Mouse (Mus musculus): ENCODE results near the gene Plod3. TPM values are rescaled to one million over a fixed set of nuclear protein-coding genes. Genes with fewer than 3 reads are reported as not detected.
A peak's percentile ranks its signal among the peaks of the same experiment; 100 is the strongest.

The Plod3 gene
- polyA plus RNA-seq, 1 experiment from 2014 or later = 21.7 TPM

- H3K27me3 ChIP-seq (replicated peaks; ENCODE audit: control insufficient read depth, insufficient read depth, low read length) = no peaks in the 10 kb centered on the region
- H3K4me1 ChIP-seq (ENCODE audit: control insufficient read depth, insufficient read depth, low read length) = peaks cover 4% of the 10 kb centered on the region; the same call in 1 of the 2 replicates
- H3K9ac ChIP-seq (ENCODE audit: low read length) = no peak overlapping the region
- no peak overlapping the region for H3K4me2 ChIP-seq (ENCODE audit: low read length)
- no peak overlapping the region for H3K4me3 ChIP-seq (ENCODE audit: low read depth, low read length)
- ATAC-seq = no peak
- 81% methylated on average over 10 of the region's 10 CpGs for WGBS
- H3K27ac ChIP-seq (ENCODE audit: low read depth, low read length) = no peak overlapping the region
- H3K36me3 ChIP-seq (ENCODE audit: control insufficient read depth, insufficient read depth, low read length) = peaks cover 42% of the 10 kb centered on the region
- DNase-seq (ENCODE audit: low spot score) = no peak
- no peaks in the 10 kb centered on the region for H3K9me3 ChIP-seq (replicated peaks; ENCODE audit: control insufficient read depth, low read length)
Measured at GRCm38 (mm10) chr5:136967592-136967991, 19.2 kb upstream of the Plod3 start.

GRCm38 (mm10) chr5:136970703-136971102 is 16.1 kb upstream of the Plod3 start:
- WGBS = 72% methylated on average over 1 of the region's 1 CpGs
- no peak overlapping the region for H3K9ac ChIP-seq (ENCODE audit: low read length)
- peak; percentile 44 for DNase-seq (ENCODE audit: low spot score)
- H3K36me3 ChIP-seq (ENCODE audit: control insufficient read depth, insufficient read depth, low read length) = peaks cover 15% of the 10 kb centered on the region
- H3K4me1 ChIP-seq (ENCODE audit: control insufficient read depth, insufficient read depth, low read length) = no peaks in the 10 kb centered on the region
- no peak overlapping the region for H3K4me3 ChIP-seq (ENCODE audit: low read depth, low read length)
- no peak overlapping the region for H3K27ac ChIP-seq (ENCODE audit: low read depth, low read length)
- ATAC-seq = no peak
- no peaks in the 10 kb centered on the region for H3K9me3 ChIP-seq (replicated peaks; ENCODE audit: control insufficient read depth, low read length)
- no peak overlapping the region for H3K4me2 ChIP-seq (ENCODE audit: low read length)
- no peaks in the 10 kb centered on the region for H3K27me3 ChIP-seq (replicated peaks; ENCODE audit: control insufficient read depth, insufficient read depth, low read length)

GRCm38 (mm10) chr5:136973670-136974069 is 13.1 kb upstream of the Plod3 start:
- H3K27me3 ChIP-seq (replicated peaks; ENCODE audit: control insufficient read depth, insufficient read depth, low read length) = no peaks in the 10 kb centered on the region
- 79% methylated on average over 8 of the region's 8 CpGs for WGBS
- H3K9me3 ChIP-seq (replicated peaks; ENCODE audit: control insufficient read depth, low read length) = no peaks in the 10 kb centered on the region
- no peak overlapping the region for H3K4me3 ChIP-seq (ENCODE audit: low read depth, low read length)
- H3K4me1 ChIP-seq (ENCODE audit: control insufficient read depth, insufficient read depth, low read length) = no peaks in the 10 kb centered on the region
- no peak for ATAC-seq
- no peaks in the 10 kb centered on the region for H3K36me3 ChIP-seq (ENCODE audit: control insufficient read depth, insufficient read depth, low read length)
- H3K9ac ChIP-seq (ENCODE audit: low read length) = no peak overlapping the region
- no peak for DNase-seq (ENCODE audit: low spot score)
- H3K27ac ChIP-seq (ENCODE audit: low read depth, low read length) = no peak overlapping the region
- H3K4me2 ChIP-seq (ENCODE audit: low read length) = no peak overlapping the region

- H3K4me2 ChIP-seq (ENCODE audit: low read length) = no peak overlapping the region
- DNase-seq (ENCODE audit: low spot score) (no peak), ATAC-seq (no peak)
- no peak overlapping the region for H3K4me3 ChIP-seq (ENCODE audit: low read depth, low read length)
- H3K9me3 ChIP-seq (replicated peaks; ENCODE audit: control insufficient read depth, low read length) = no peaks in the 10 kb centered on the region
- H3K36me3 ChIP-seq (ENCODE audit: control insufficient read depth, insufficient read depth, low read length) = peaks cover 15% of the 10 kb centered on the region
- no peaks in the 10 kb centered on the region for H3K27me3 ChIP-seq (replicated peaks; ENCODE audit: control insufficient read depth, insufficient read depth, low read length)
- H3K27ac ChIP-seq (ENCODE audit: low read depth, low read length) = no peak overlapping the region
- no peaks in the 10 kb centered on the region for H3K4me1 ChIP-seq (ENCODE audit: control insufficient read depth, insufficient read depth, low read length)
- 73% methylated on average over 4 of the region's 4 CpGs for WGBS
- no peak overlapping the region for H3K9ac ChIP-seq (ENCODE audit: low read length)
Measured at GRCm38 (mm10) chr5:136977769-136978168, 9.1 kb upstream of the Plod3 start.

- peaks cover 24% of the 10 kb centered on the region for H3K36me3 ChIP-seq (ENCODE audit: control insufficient read depth, insufficient read depth, low read length)
- no peak overlapping the region for H3K9ac ChIP-seq (ENCODE audit: low read length)
- H3K9me3 ChIP-seq (replicated peaks; ENCODE audit: control insufficient read depth, low read length) = no peaks in the 10 kb centered on the region
- H3K4me2 ChIP-seq (ENCODE audit: low read length) = no peak overlapping the region
- ATAC-seq (no peak), DNase-seq (ENCODE audit: low spot score) (no peak)
- H3K27me3 ChIP-seq (replicated peaks; ENCODE audit: control insufficient read depth, insufficient read depth, low read length) = no peaks in the 10 kb centered on the region
- WGBS = 82% methylated on average over 2 of the region's 2 CpGs
- H3K4me1 ChIP-seq (ENCODE audit: control insufficient read depth, insufficient read depth, low read length) = no peaks in the 10 kb centered on the region
- no peak overlapping the region for H3K27ac ChIP-seq (ENCODE audit: low read depth, low read length)
- no peak overlapping the region for H3K4me3 ChIP-seq (ENCODE audit: low read depth, low read length)
Measured at GRCm38 (mm10) chr5:136979762-136980161, 7.1 kb upstream of the Plod3 start.

- no peak overlapping the region for H3K4me2 ChIP-seq (ENCODE audit: low read length)
- no peak overlapping the region for H3K27ac ChIP-seq (ENCODE audit: low read depth, low read length)
- no peak overlapping the region for H3K9ac ChIP-seq (ENCODE audit: low read length)
- peaks cover under 1% of the 10 kb centered on the region; the same call in 1 of the 2 replicates for H3K4me1 ChIP-seq (ENCODE audit: control insufficient read depth, insufficient read depth, low read length)
- no peak overlapping the region for H3K4me3 ChIP-seq (ENCODE audit: low read depth, low read length)
- no peak for DNase-seq (ENCODE audit: low spot score)
- no peaks in the 10 kb centered on the region for H3K9me3 ChIP-seq (replicated peaks; ENCODE audit: control insufficient read depth, low read length)
- WGBS = 88% methylated on average over 8 of the region's 8 CpGs
- peaks cover 24% of the 10 kb centered on the region for H3K36me3 ChIP-seq (ENCODE audit: control insufficient read depth, insufficient read depth, low read length)
- no peak for ATAC-seq
- H3K27me3 ChIP-seq (replicated peaks; ENCODE audit: control insufficient read depth, insufficient read depth, low read length) = no peaks in the 10 kb centered on the region
Measured at GRCm38 (mm10) chr5:136980974-136981373, 5.8 kb upstream of the Plod3 start.

GRCm38 (mm10) chr5:136982338-136982930 is 4.4 kb upstream of the Plod3 start:
- DNase-seq (ENCODE audit: low spot score) (peak; percentile 46), ATAC-seq (no peak)
- H3K9me3 ChIP-seq (replicated peaks; ENCODE audit: control insufficient read depth, low read length) = no peaks in the 10 kb centered on the region
- H3K36me3 ChIP-seq (ENCODE audit: control insufficient read depth, insufficient read depth, low read length) = peaks cover 24% of the 10 kb centered on the region
- H3K4me1 ChIP-seq (ENCODE audit: control insufficient read depth, insufficient read depth, low read length) = peaks cover 4% of the 10 kb centered on the region
- no peaks in the 10 kb centered on the region for H3K27me3 ChIP-seq (replicated peaks; ENCODE audit: control insufficient read depth, insufficient read depth, low read length)
- H3K4me3 ChIP-seq (ENCODE audit: low read depth, low read length) = no peak overlapping the region
- WGBS = 42% methylated on average over 15 of the region's 16 CpGs
- H3K4me2 ChIP-seq (ENCODE audit: low read length) = no peak overlapping the region
- no peak overlapping the region for H3K27ac ChIP-seq (ENCODE audit: low read depth, low read length)
- no peak overlapping the region for H3K9ac ChIP-seq (ENCODE audit: low read length)

GRCm38 (mm10) chr5:136984828-136985227 is 2.0 kb upstream of the Plod3 start:
- Histone ChIP-seq H3K27me3 (replicated peaks; ENCODE audit: control insufficient read depth, insufficient read depth, low read length) (no peaks in the 10 kb centered on the region), H3K4me1 (ENCODE audit: control insufficient read depth, insufficient read depth, low read length) (peaks cover 8% of the 10 kb centered on the region), H3K4me2 (ENCODE audit: low read length) (no peak overlapping the region), H3K27ac (ENCODE audit: low read depth, low read length) (no peak overlapping the region), H3K9me3 (replicated peaks; ENCODE audit: control insufficient read depth, low read length) (no peaks in the 10 kb centered on the region), H3K4me3 (ENCODE audit: low read depth, low read length) (no peak overlapping the region), H3K36me3 (ENCODE audit: control insufficient read depth, insufficient read depth, low read length) (peaks cover 34% of the 10 kb centered on the region), H3K9ac (ENCODE audit: low read length) (no peak overlapping the region)
- no peak for DNase-seq (ENCODE audit: low spot score)
- ATAC-seq = no peak
- 65% methylated on average over 14 of the region's 14 CpGs for WGBS

GRCm38 (mm10) chr5:136987138-136987933 is 517 bp downstream of the Plod3 start:
- Histone ChIP-seq H3K27ac (ENCODE audit: low read depth, low read length) (peak overlapping the region; percentile 94), H3K36me3 (ENCODE audit: control insufficient read depth, insufficient read depth, low read length) (peaks cover 45% of the 10 kb centered on the region), H3K4me1 (ENCODE audit: control insufficient read depth, insufficient read depth, low read length) (peaks cover 8% of the 10 kb centered on the region), H3K4me3 (ENCODE audit: low read depth, low read length) (peak overlapping the region; percentile 87), H3K27me3 (replicated peaks; ENCODE audit: control insufficient read depth, insufficient read depth, low read length) (no peaks in the 10 kb centered on the region), H3K9me3 (replicated peaks; ENCODE audit: control insufficient read depth, low read length) (no peaks in the 10 kb centered on the region), H3K4me2 (ENCODE audit: low read length) (peak overlapping the region; percentile 93), H3K9ac (ENCODE audit: low read length) (peak overlapping the region; percentile 98)
- ATAC-seq = peak; percentile 64
- WGBS = under 1% methylated on average over 64 of the region's 67 CpGs
- DNase-seq (ENCODE audit: low spot score) = peak; percentile 73

Data from forebrain, embryonic 14.5 days (tissue).